Mouse (Mus musculus) stomach, embryonic 16.5 days (tissue): ENCODE results near the gene Slc6a13. TPM values are rescaled to one million over a fixed set of nuclear protein-coding genes. Genes with fewer than 3 reads are reported as not detected.
A peak's percentile ranks its signal among the peaks of the same experiment; 100 is the strongest.

Source experiments
- ATAC-seq: fragments of 200-750 bp; cut with Nextera tagmentation; 2 replicates; pipeline ENCODE4 v1.8.0; 2017; ENCODE audit warnings: moderate number of reproducible peaks, moderate TSS enrichment; ENCODE audit not compliant: insufficient read depth, low FRiP score
- H3K27ac ChIP-seq: fragments of 300-500 bp; sonication (generic); 2 replicates; pipeline ENCODE4 v1.5.1; 2014; ENCODE audit warnings: low read length
- H3K27me3 ChIP-seq: fragments of 300-500 bp; sonication (generic); 2 replicates; pipeline ENCODE4 v1.6.1; 2014; ENCODE audit warnings: low read length, control low read depth, mixed read lengths; ENCODE audit not compliant: control insufficient read depth, insufficient read depth
- H3K36me3 ChIP-seq: fragments of 300-500 bp; sonication (generic); 2 replicates; pipeline ENCODE4 v1.6.1; 2014; ENCODE audit warnings: low read length; ENCODE audit not compliant: control insufficient read depth, insufficient read depth
- H3K4me1 ChIP-seq: fragments of 300-500 bp; sonication (generic); 2 replicates; pipeline ENCODE4 v1.6.1; 2014; ENCODE audit warnings: low read length, control low read depth, mixed read lengths; ENCODE audit not compliant: control insufficient read depth, insufficient read depth
- H3K4me2 ChIP-seq: fragments of 300-500 bp; sonication (generic); 2 replicates; pipeline ENCODE4 v1.6.1; 2014; ENCODE audit warnings: low read depth, low read length, mixed read lengths
- H3K4me3 ChIP-seq: fragments of 300-500 bp; sonication (generic); replicated peaks from 2 replicates; pipeline ENCODE4 v1.5.1; 2014; ENCODE audit warnings: mild to moderate bottlenecking, low read length
- H3K9ac ChIP-seq: fragments of 300-500 bp; sonication (generic); 2 replicates; pipeline ENCODE4 v1.6.1; 2014; ENCODE audit warnings: low read length
- H3K9me3 ChIP-seq: fragments of 300-500 bp; sonication (generic); replicated peaks from 2 replicates; pipeline ENCODE4 v1.6.1; 2016; ENCODE audit warnings: low read length, control low read depth; ENCODE audit not compliant: control insufficient read depth
- WGBS: fragments of 180-500 bp; shearing (Covaris S2); extraction: QIAGEN DNeasy Blood & Tissue Kit; methylation state at CpG from one replicate; pipeline ENCODE4 v1.1.7; 2014; 5-methylcytosine and 5-hydroxymethylcytosine counted together
- polyA plus RNA-seq: library from polyadenylated mRNA; unstranded; fragments of >200 nt; fragmentation: Nextera tagmentation; extraction: Ambion mirVana; gene quantifications from 2 replicates; pipeline ENCODE4 v1.2.1, GENCODE M21; 2015

Slc6a13 gene
- polyA plus RNA-seq, 1 experiment from 2014 or later: 2.9 TPM

GRCm38 (mm10) chr6:121337229-121337628 lies 37.2 kb downstream of the Slc6a13 start:
- 95% methylated on average over 9 of the region's 9 CpGs for WGBS
- Histone ChIP-seq H3K9me3 (no peaks in the 10 kb centered on the region), H3K27ac (no peak overlapping the region), H3K4me3 (no peak overlapping the region), H3K36me3 (no peaks in the 10 kb centered on the region), H3K4me1 (no peaks in the 10 kb centered on the region), H3K27me3 (no peaks in the 10 kb centered on the region), H3K9ac (no peak overlapping the region), H3K4me2 (no peak overlapping the region)
- ATAC-seq: no peak

- peak; percentile 36 for ATAC-seq
- no peak overlapping the region for H3K4me2 ChIP-seq
- H3K9me3 ChIP-seq: no peaks in the 10 kb centered on the region
- no peak overlapping the region for H3K9ac ChIP-seq
- H3K27ac ChIP-seq: no peak overlapping the region
- H3K27me3 ChIP-seq: no peaks in the 10 kb centered on the region
- H3K36me3 ChIP-seq: no peaks in the 10 kb centered on the region
- WGBS: 35% methylated on average over 3 of the region's 3 CpGs
- no peak overlapping the region for H3K4me3 ChIP-seq
- no peaks in the 10 kb centered on the region for H3K4me1 ChIP-seq
Observed at GRCm38 (mm10) chr6:121337770-121338518, 37.9 kb downstream of the Slc6a13 start.

GRCm38 (mm10) chr6:121338519-121338896 lies 38.5 kb downstream of the Slc6a13 start:
- 36% methylated on average over 4 of the region's 4 CpGs for WGBS
- Histone ChIP-seq H3K4me2 (no peak overlapping the region), H3K9me3 (no peaks in the 10 kb centered on the region), H3K9ac (no peak overlapping the region), H3K27me3 (no peaks in the 10 kb centered on the region), H3K27ac (no peak overlapping the region), H3K4me1 (no peaks in the 10 kb centered on the region), H3K36me3 (no peaks in the 10 kb centered on the region), H3K4me3 (no peak overlapping the region)
- 0 out of 2 replicates have a peak, but pooled peaks have one; percentile 4 for ATAC-seq

GRCm38 (mm10) chr6:121341650-121342049 lies 41.6 kb downstream of the Slc6a13 start:
- H3K9me3 ChIP-seq: no peaks in the 10 kb centered on the region
- H3K4me1 ChIP-seq: no peaks in the 10 kb centered on the region
- no peaks in the 10 kb centered on the region for H3K36me3 ChIP-seq
- 82% methylated on average over 6 of the region's 6 CpGs for WGBS
- H3K27me3 ChIP-seq: no peaks in the 10 kb centered on the region
- ATAC-seq: no peak
- no peak overlapping the region for H3K27ac ChIP-seq
- no peak overlapping the region for H3K4me3 ChIP-seq
- H3K9ac ChIP-seq: no peak overlapping the region
- no peak overlapping the region for H3K4me2 ChIP-seq

GRCm38 (mm10) chr6:121343026-121343770 lies 43.2 kb downstream of the Slc6a13 start, which contains the start of gene Slc6a12:
Slc6a12 (plus strand) TSS chr6:121343076.
- Histone ChIP-seq H3K9ac (no peak within 1 kb of the TSS), H3K4me2 (no peak within 1 kb of the TSS), H3K4me3 (no peak within 1 kb of the TSS), H3K36me3 (no peaks in the 10 kb centered on the region), H3K27ac (no peak within 1 kb of the TSS), H3K9me3 (no peaks in the 10 kb centered on the region), H3K4me1 (no peaks in the 10 kb centered on the region), H3K27me3 (no peaks in the 10 kb centered on the region)
- 71% methylated on average over 15 of the region's 15 CpGs for WGBS
- ATAC-seq: peak; percentile 11; the same call in 1 of the 2 replicates

GRCm38 (mm10) chr6:121343771-121344123 lies 43.7 kb downstream of the Slc6a13 start:
- 54% methylated on average over 6 of the region's 6 CpGs for WGBS

GRCm38 (mm10) chr6:121344329-121344728 lies 44.3 kb downstream of the Slc6a13 start:
- H3K4me3 ChIP-seq: no peak overlapping the region
- no peaks in the 10 kb centered on the region for H3K36me3 ChIP-seq
- no peaks in the 10 kb centered on the region for H3K9me3 ChIP-seq
- 41% methylated on average over 5 of the region's 5 CpGs for WGBS
- H3K4me2 ChIP-seq: no peak overlapping the region
- H3K9ac ChIP-seq: no peak overlapping the region
- H3K27me3 ChIP-seq: no peaks in the 10 kb centered on the region
- H3K4me1 ChIP-seq: no peaks in the 10 kb centered on the region
- no peak overlapping the region for H3K27ac ChIP-seq
- no peak for ATAC-seq

More at GRCm38 (mm10) chr6:121343771-121344123, 43.7 kb downstream of the Slc6a13 start:
- Histone ChIP-seq H3K36me3 (no peaks in the 10 kb centered on the region), H3K27me3 (no peaks in the 10 kb centered on the region), H3K9me3 (no peaks in the 10 kb centered on the region), H3K4me3 (no peak overlapping the region), H3K9ac (no peak overlapping the region), H3K4me2 (no peak overlapping the region), H3K4me1 (no peaks in the 10 kb centered on the region), H3K27ac (no peak overlapping the region)
- ATAC-seq: no peak

- no peak for ATAC-seq
- H3K4me3 ChIP-seq: no peak overlapping the region
- H3K27me3 ChIP-seq: no peaks in the 10 kb centered on the region
- 40% methylated on average over 8 of the region's 8 CpGs for WGBS
- no peak overlapping the region for H3K9ac ChIP-seq
- no peaks in the 10 kb centered on the region for H3K4me1 ChIP-seq
- no peaks in the 10 kb centered on the region for H3K36me3 ChIP-seq
- H3K9me3 ChIP-seq: no peaks in the 10 kb centered on the region
- H3K4me2 ChIP-seq: no peak overlapping the region
- no peak overlapping the region for H3K27ac ChIP-seq
Observed at GRCm38 (mm10) chr6:121346428-121346827, 46.4 kb downstream of the Slc6a13 start.

- no peaks in the 10 kb centered on the region for H3K4me1 ChIP-seq
- no peak for ATAC-seq
- no peak overlapping the region for H3K4me3 ChIP-seq
- H3K27me3 ChIP-seq: no peaks in the 10 kb centered on the region
- no peaks in the 10 kb centered on the region for H3K9me3 ChIP-seq
- H3K4me2 ChIP-seq: no peak overlapping the region
- H3K9ac ChIP-seq: no peak overlapping the region
- H3K36me3 ChIP-seq: no peaks in the 10 kb centered on the region
- WGBS: 37% methylated on average over 2 of the region's 2 CpGs
- H3K27ac ChIP-seq: no peak overlapping the region
Observed at GRCm38 (mm10) chr6:121352276-121352675, 52.2 kb downstream of the Slc6a13 start.
